Mouse (Mus musculus) hindbrain, embryonic 16.5 days (tissue): ENCODE data around the gene Spats1. TPM values are rescaled to one million over a fixed set of nuclear protein-coding genes. Genes with fewer than 3 reads are reported as not detected.

Experiments
- ATAC-seq: fragments of 200-750 bp; cut with Nextera tagmentation; 2 replicates; pipeline ENCODE4 v1.8.0; 2017; ENCODE audit warnings: moderate TSS enrichment, moderate library complexity
- H3K27ac ChIP-seq: fragments of 300-500 bp; sonication (generic); 2 replicates; pipeline ENCODE4 v1.5.1; 2014; ENCODE audit warnings: low read depth, mild to moderate bottlenecking, control low read depth, low read length, moderate library complexity
- H3K27me3 ChIP-seq: fragments of 300-500 bp; sonication (generic); replicated peaks from 2 replicates; pipeline ENCODE4 v1.6.1; 2014; ENCODE audit warnings: low read length; ENCODE audit not compliant: control insufficient read depth, insufficient read depth
- H3K36me3 ChIP-seq: fragments of 300-500 bp; sonication (generic); 2 replicates; pipeline ENCODE4 v1.6.1; 2014; ENCODE audit warnings: mild to moderate bottlenecking, low read length, moderate library complexity, mixed read lengths; ENCODE audit not compliant: control insufficient read depth, insufficient read depth
- H3K4me1 ChIP-seq: fragments of 300-500 bp; sonication (generic); 2 replicates; pipeline ENCODE4 v1.6.1; 2014; ENCODE audit warnings: low read depth, low read length; ENCODE audit not compliant: control insufficient read depth, insufficient read depth
- H3K4me2 ChIP-seq: fragments of 300-500 bp; sonication (generic); 2 replicates; pipeline ENCODE4 v1.6.1; 2014; ENCODE audit warnings: mild to moderate bottlenecking, low read length, control low read depth, moderate library complexity
- H3K4me3 ChIP-seq: fragments of 300-500 bp; sonication (generic); 2 replicates; pipeline ENCODE4 v1.5.1; 2014; ENCODE audit warnings: mild to moderate bottlenecking, low read length, control low read depth, moderate library complexity
- H3K9ac ChIP-seq: fragments of 300-500 bp; sonication (generic); 2 replicates; pipeline ENCODE4 v1.6.1; 2014; ENCODE audit warnings: low read depth, mild to moderate bottlenecking, control low read depth, low read length, moderate library complexity
- H3K9me3 ChIP-seq: fragments of 300-500 bp; sonication (generic); 2 replicates; pipeline ENCODE4 v1.6.1; 2014; ENCODE audit warnings: mild to moderate bottlenecking, low read length, moderate library complexity; ENCODE audit not compliant: control insufficient read depth
- WGBS: fragments of 180-500 bp; shearing (Covaris S2); extraction: QIAGEN DNeasy Blood & Tissue Kit; methylation state at CpG from one replicate; pipeline ENCODE4 v1.1.7; 2014; 5-methylcytosine and 5-hydroxymethylcytosine counted together
- polyA plus RNA-seq: library from polyadenylated mRNA; unstranded; fragments of >200 nt; fragmentation: Nextera tagmentation; extraction: Ambion mirVana; gene quantifications from 2 replicates; pipeline ENCODE4 v1.2.1, GENCODE M21; 2015

The Spats1 gene
- polyA plus RNA-seq, 1 experiment from 2014 or later, result 3.5 TPM

- H3K9me3 ChIP-seq, result no peaks in the 10 kb centered on the region
- WGBS, result 86% methylated on average over 10 of the region's 10 CpGs
- no peaks in the 10 kb centered on the region for H3K4me1 ChIP-seq
- H3K36me3 ChIP-seq, result peaks cover 5% of the 10 kb centered on the region; the same call in 1 of the 2 replicates
- H3K4me2 ChIP-seq, result no peak overlapping the region
- H3K27me3 ChIP-seq, result no peaks in the 10 kb centered on the region
- no peak for ATAC-seq
- no peak overlapping the region for H3K9ac ChIP-seq
- no peak overlapping the region for H3K4me3 ChIP-seq
- H3K27ac ChIP-seq, result no peak overlapping the region
Observed at GRCm38 (mm10) chr17:45515806-45516205, 40.6 kb upstream of the Spats1 start.

DNA sequence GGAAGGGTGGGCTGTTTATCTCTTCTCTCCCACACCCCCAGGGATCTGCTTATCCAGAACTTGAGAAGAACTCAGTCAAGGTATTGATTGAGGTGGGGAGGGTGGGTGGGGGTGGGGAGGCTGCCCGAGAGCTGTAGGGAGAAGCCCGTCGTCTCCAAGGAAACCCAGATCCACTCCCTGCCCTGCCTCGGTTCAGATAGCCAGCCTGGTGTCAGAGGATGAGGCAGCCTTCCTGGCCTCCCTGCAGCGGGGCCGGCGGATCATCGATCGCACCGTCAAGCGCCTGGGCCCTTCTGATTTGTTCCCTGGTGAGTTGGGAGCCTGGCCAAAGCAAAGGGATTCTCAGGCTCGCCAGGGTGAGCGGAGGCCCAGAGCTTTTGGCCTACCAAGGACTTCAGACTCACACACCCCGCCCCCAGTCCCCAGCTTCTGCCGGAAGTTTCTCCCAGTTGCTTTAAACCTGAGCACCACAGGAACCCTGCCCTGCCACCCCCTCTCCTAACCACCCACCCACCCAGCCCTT lies 40.0 kb upstream of the Spats1 start:
- no peaks in the 10 kb centered on the region for H3K9me3 ChIP-seq
- no peaks in the 10 kb centered on the region for H3K27me3 ChIP-seq
- ATAC-seq, result no peak
- no peaks in the 10 kb centered on the region for H3K4me1 ChIP-seq
- no peak overlapping the region for H3K9ac ChIP-seq
- no peak overlapping the region for H3K4me2 ChIP-seq
- no peak overlapping the region for H3K27ac ChIP-seq
- no peak overlapping the region for H3K4me3 ChIP-seq
- WGBS, result 52% methylated on average over 15 of the region's 15 CpGs
- H3K36me3 ChIP-seq, result peaks cover 3% of the 10 kb centered on the region; the same call in 1 of the 2 replicates

DNA sequence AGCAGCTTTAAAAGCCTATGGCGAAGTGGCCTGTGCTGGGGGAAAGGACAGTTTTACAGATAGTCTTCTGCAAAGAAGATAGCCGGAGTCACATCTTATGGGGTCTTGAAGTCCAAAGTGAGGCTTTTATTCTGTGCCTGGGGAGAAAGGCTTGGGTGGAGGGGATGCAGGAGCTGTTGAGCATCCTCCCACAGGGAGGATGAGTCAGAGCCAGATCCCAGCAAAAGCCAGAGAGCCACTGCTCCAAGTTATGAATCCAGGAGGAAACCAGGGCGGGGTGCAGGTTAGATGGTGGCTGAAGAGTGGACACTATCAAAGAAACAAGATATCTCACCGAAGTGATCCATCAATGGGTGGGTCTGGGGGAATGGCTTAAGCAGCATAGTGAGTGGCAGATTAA lies 36.5 kb upstream of the Spats1 start:
- no peak overlapping the region for H3K4me2 ChIP-seq
- no peak overlapping the region for H3K27ac ChIP-seq
- H3K36me3 ChIP-seq, result peaks cover 13% of the 10 kb centered on the region
- H3K4me3 ChIP-seq, result no peak overlapping the region
- no peak overlapping the region for H3K9ac ChIP-seq
- WGBS, result 95% methylated on average over 4 of the region's 4 CpGs
- H3K4me1 ChIP-seq, result peaks cover 7% of the 10 kb centered on the region
- H3K27me3 ChIP-seq, result no peaks in the 10 kb centered on the region
- ATAC-seq, result no peak
- H3K9me3 ChIP-seq, result no peaks in the 10 kb centered on the region

- H3K27ac ChIP-seq, result no peak overlapping the region
- H3K27me3 ChIP-seq, result no peaks in the 10 kb centered on the region
- H3K4me2 ChIP-seq, result no peak overlapping the region
- no peak for ATAC-seq
- H3K9ac ChIP-seq, result no peak overlapping the region
- no peaks in the 10 kb centered on the region for H3K9me3 ChIP-seq
- no peak overlapping the region for H3K4me3 ChIP-seq
- peaks cover 13% of the 10 kb centered on the region for H3K36me3 ChIP-seq
- 92% methylated on average over 4 of the region's 4 CpGs for WGBS
- H3K4me1 ChIP-seq, result peaks cover 7% of the 10 kb centered on the region
Observed at GRCm38 (mm10) chr17:45510871-45511270, 35.7 kb upstream of the Spats1 start.

DNA sequence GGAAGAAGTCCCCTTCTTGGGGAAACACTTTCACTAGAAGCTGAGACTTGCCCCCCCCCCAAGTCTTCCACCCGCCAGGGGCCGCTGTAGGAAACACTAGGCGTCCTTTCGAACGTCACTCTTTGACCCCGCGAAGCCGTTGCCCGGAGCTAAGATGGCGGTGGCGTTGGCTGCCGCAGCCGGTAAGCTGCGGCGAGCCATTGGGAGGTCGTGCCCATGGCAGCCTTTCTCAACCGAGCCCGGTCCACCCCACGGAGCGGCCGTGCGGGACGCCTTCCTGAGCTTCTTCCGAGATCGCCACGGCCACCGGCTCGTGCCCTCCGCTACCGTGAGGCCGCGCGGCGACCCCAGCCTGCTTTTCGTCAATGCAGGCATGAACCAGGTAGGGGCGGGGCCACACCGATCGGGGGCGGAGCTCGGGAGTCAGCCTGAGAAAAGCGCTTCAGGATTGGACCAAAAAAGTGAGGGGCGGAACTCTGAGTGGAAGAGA lies 31.5 kb upstream of the Spats1 start, which contains the start of gene Aars2:
Gene Aars2, plus strand, starts transcription at position 142 of the 490 bp plus-strand sequence.
- Histone ChIP-seq H3K36me3 (peaks cover 13% of the 10 kb centered on the region), H3K9ac (peak within 1 kb of the TSS; percentile 90), H3K4me3 (peak within 1 kb of the TSS; percentile 85), H3K9me3 (no peaks in the 10 kb centered on the region), H3K27me3 (no peaks in the 10 kb centered on the region), H3K4me1 (peaks cover 7% of the 10 kb centered on the region), H3K27ac (peak within 1 kb of the TSS; percentile 97), H3K4me2 (peak within 1 kb of the TSS; percentile 49)
- 1% methylated on average over 42 of the region's 42 CpGs for WGBS
- peak; percentile 95 for ATAC-seq

- WGBS, result 75% methylated on average over 6 of the region's 6 CpGs
- Histone ChIP-seq H3K9me3 (no peaks in the 10 kb centered on the region), H3K27ac (no peak overlapping the region), H3K4me3 (no peak overlapping the region), H3K4me1 (peaks cover 7% of the 10 kb centered on the region), H3K9ac (no peak overlapping the region), H3K4me2 (no peak overlapping the region), H3K36me3 (peaks cover 13% of the 10 kb centered on the region), H3K27me3 (no peaks in the 10 kb centered on the region)
- ATAC-seq, result 0 out of 2 replicates have a peak, but pooled peaks have one; percentile 3
Observed at GRCm38 (mm10) chr17:45505941-45506465, 30.8 kb upstream of the Spats1 start.

DNA sequence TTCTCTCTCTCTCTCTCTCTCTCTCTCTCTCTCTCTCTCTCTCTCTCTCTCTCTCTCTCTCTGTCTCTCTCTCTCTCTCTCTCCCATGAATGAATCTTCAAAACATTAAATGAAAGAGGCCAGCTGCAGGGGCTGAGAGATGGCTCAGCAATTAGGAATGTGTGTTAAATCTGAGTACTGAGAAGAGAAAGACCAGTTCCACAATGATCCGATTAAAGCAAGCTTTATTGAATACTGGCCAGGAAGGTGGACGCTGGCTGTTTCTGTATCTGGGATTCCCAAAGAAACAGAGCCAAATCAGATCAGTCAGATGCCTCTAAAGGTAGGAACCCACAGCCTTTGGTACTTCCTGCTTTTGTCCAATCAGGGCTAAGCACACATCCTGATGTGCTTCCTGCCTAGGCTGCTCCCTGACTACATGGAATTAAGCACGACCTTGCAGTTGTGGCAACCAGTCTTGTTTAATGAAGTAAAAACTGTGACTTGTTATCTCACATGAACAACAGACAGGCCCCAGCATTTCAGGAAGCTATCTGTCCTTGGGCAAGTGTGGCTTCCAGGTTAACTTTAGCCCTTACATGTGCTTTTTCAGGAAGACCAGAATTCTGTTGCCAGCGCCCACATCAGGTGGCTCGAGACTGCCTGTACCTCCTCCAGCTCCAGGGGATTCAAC lies 28.2 kb upstream of the Spats1 start:
- H3K27ac ChIP-seq, result no peak overlapping the region
- H3K4me1 ChIP-seq, result peaks cover 7% of the 10 kb centered on the region
- 66% methylated on average over 5 of the region's 5 CpGs for WGBS
- no peak overlapping the region for H3K4me3 ChIP-seq
- H3K9ac ChIP-seq, result no peak overlapping the region
- no peak for ATAC-seq
- no peaks in the 10 kb centered on the region for H3K27me3 ChIP-seq
- no peak overlapping the region for H3K4me2 ChIP-seq
- H3K36me3 ChIP-seq, result peaks cover under 1% of the 10 kb centered on the region; the same call in 1 of the 2 replicates
- no peaks in the 10 kb centered on the region for H3K9me3 ChIP-seq

- Histone ChIP-seq H3K4me3 (no peak overlapping the region), H3K4me2 (no peak overlapping the region), H3K27ac (no peak overlapping the region), H3K4me1 (peaks cover 3% of the 10 kb centered on the region), H3K9ac (no peak overlapping the region), H3K27me3 (no peaks in the 10 kb centered on the region), H3K9me3 (no peaks in the 10 kb centered on the region), H3K36me3 (no peaks in the 10 kb centered on the region)
- WGBS, result 62% methylated on average over 4 of the region's 4 CpGs
- ATAC-seq, result no peak
Observed at GRCm38 (mm10) chr17:45502324-45502723, 27.1 kb upstream of the Spats1 start.

DNA sequence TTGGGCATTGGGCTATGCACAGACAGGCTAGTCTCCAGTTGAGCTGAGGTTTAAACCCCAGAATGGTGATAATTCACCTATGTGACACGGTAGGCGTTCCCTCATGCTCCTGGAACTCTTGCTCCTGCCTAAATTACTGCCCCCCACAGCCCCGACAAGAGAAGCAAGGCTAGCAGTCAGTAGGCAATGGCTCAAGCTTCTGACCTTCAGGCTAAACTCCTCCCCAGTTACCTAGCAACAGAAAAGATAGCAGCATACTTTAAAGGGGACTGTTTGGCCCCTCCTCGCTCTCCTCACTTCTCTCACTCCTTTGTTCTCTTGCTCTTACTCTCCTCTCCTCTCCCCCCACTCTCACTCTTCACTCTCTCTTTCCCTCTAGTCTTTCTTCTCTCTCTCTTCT lies 25.8 kb upstream of the Spats1 start:
- Histone ChIP-seq H3K9ac (no peak overlapping the region), H3K36me3 (no peaks in the 10 kb centered on the region), H3K27ac (no peak overlapping the region), H3K27me3 (no peaks in the 10 kb centered on the region), H3K4me3 (no peak overlapping the region), H3K9me3 (no peaks in the 10 kb centered on the region), H3K4me1 (no peaks in the 10 kb centered on the region), H3K4me2 (no peak overlapping the region)
- no peak for ATAC-seq
- 30% methylated on average over 4 of the region's 4 CpGs for WGBS
